Comparison of ENCODE assay signal across 8 mouse cellular contexts in genomic region chr7:119744321-119744720, GRCm38 (mm10). TPM values are rescaled to one million over a fixed set of nuclear protein-coding genes. Genes with fewer than 3 reads are reported as not detected.
A peak's percentile ranks its signal among the peaks of the same experiment; 100 is the strongest.
DNase-seq lines count a peak whose midpoint lies in the region; ATAC-seq and TF ChIP-seq lines count a peak whose summit lies in the region.

No protein-coding gene starts in this region.

- no peaks in the 10 kb centered on the region for H3K9me3 ChIP-seq in heart, embryonic 11.5 days (replicated peaks; ENCODE audit: control insufficient read depth, low read length)
- H3K9me3 ChIP-seq in forebrain, embryonic 16.5 days (ENCODE audit: control insufficient read depth, low read length): no peaks in the 10 kb centered on the region
- H3K9me3 ChIP-seq in limb, embryonic 14.5 days (ENCODE audit: control insufficient read depth, low read length): no peaks in the 10 kb centered on the region
- no peaks in the 10 kb centered on the region for H3K9me3 ChIP-seq in neural tube, embryonic 15.5 days (replicated peaks)

- ATAC-seq in heart, embryonic 11.5 days (replicated peaks; ENCODE audit: insufficient number of reproducible peaks, low FRiP score, low TSS enrichment): no peak
- 0 out of 2 replicates have a peak, but pooled peaks have one; percentile 28 for ATAC-seq in forebrain, embryonic 16.5 days
- ATAC-seq in limb, embryonic 14.5 days (ENCODE audit: low FRiP score, low read depth): no peak
- ATAC-seq in neural tube, embryonic 15.5 days (ENCODE audit: low FRiP score): no peak

- 6% methylated on average over 34 of the region's 34 CpGs for WGBS in heart, embryonic 11.5 days (ENCODE audit: insufficient replicate concordance)
- 8% methylated on average over 34 of the region's 34 CpGs for WGBS in forebrain, embryonic 16.5 days
- 7% methylated on average over 32 of the region's 34 CpGs for WGBS in limb, embryonic 14.5 days
- 8% methylated on average over 34 of the region's 34 CpGs for WGBS in neural tube, embryonic 15.5 days

- peak overlapping the region; percentile 57 for H3K4me2 ChIP-seq in heart, embryonic 11.5 days
- peak overlapping the region; percentile 28 for H3K4me2 ChIP-seq in forebrain, embryonic 16.5 days (ENCODE audit: low read length)
- H3K4me2 ChIP-seq in limb, embryonic 14.5 days (replicated peaks; ENCODE audit: low read depth, low read length, severe bottlenecking): peak overlapping the region; percentile 32; the same call in 1 of the 2 replicates
- H3K4me2 ChIP-seq in neural tube, embryonic 15.5 days: peak overlapping the region; percentile 38

- H3K27me3 ChIP-seq in heart, embryonic 11.5 days (ENCODE audit: control insufficient read depth, insufficient read depth, low read length): no peaks in the 10 kb centered on the region
- H3K27me3 ChIP-seq in forebrain, embryonic 16.5 days (replicated peaks; ENCODE audit: control insufficient read depth, insufficient read depth, low read length): no peaks in the 10 kb centered on the region
- H3K27me3 ChIP-seq in limb, embryonic 14.5 days (ENCODE audit: control insufficient read depth, insufficient read depth, low read length): no peaks in the 10 kb centered on the region
- H3K27me3 ChIP-seq in neural tube, embryonic 15.5 days (replicated peaks): no peaks in the 10 kb centered on the region

- peak overlapping the region; percentile 22; the same call in 1 of the 2 replicates for H3K4me3 ChIP-seq in heart, embryonic 11.5 days (ENCODE audit: low read depth, low read length)
- H3K4me3 ChIP-seq in forebrain, embryonic 16.5 days (replicated peaks; ENCODE audit: low read length): no peak overlapping the region
- H3K4me3 ChIP-seq in limb, embryonic 14.5 days (replicated peaks; ENCODE audit: low read length): peak overlapping the region; percentile 13
- H3K4me3 ChIP-seq in neural tube, embryonic 15.5 days (replicated peaks): no peak overlapping the region

- no peak for DNase-seq in heart, adult 9 months (ENCODE audit: low spot score in 2 of 2)
- peak; percentile 17 for DNase-seq in T-cell, adult 2 months (ENCODE audit: low spot score)
- DNase-seq in limb, embryonic 14.5 days (ENCODE audit: low spot score): no peak
- no peak for DNase-seq in spleen, adult 12 weeks (ENCODE audit: low spot score)
- DNase-seq in spleen, postnatal 36 days (ENCODE audit: low spot score in 2 of 2): no peak

- H3K36me3 ChIP-seq in heart, embryonic 11.5 days (ENCODE audit: control insufficient read depth, insufficient read depth, low read length): no peaks in the 10 kb centered on the region
- H3K36me3 ChIP-seq in forebrain, embryonic 16.5 days (ENCODE audit: control insufficient read depth, insufficient read depth): no peaks in the 10 kb centered on the region
- H3K36me3 ChIP-seq in limb, embryonic 14.5 days (ENCODE audit: control insufficient read depth, insufficient read depth, low read length): no peaks in the 10 kb centered on the region
- H3K36me3 ChIP-seq in neural tube, embryonic 15.5 days: no peaks in the 10 kb centered on the region

- H3K27ac ChIP-seq in heart, embryonic 11.5 days (ENCODE audit: low read depth, low read length): no peak overlapping the region
- no peak overlapping the region for H3K27ac ChIP-seq in forebrain, embryonic 16.5 days (ENCODE audit: low read length)
- H3K27ac ChIP-seq in limb, embryonic 14.5 days (replicated peaks; ENCODE audit: low read depth, low read length): no peak overlapping the region
- no peak overlapping the region for H3K27ac ChIP-seq in neural tube, embryonic 15.5 days (replicated peaks)

- TF ChIP-seq POLR2A in limb, embryonic 14.5 days (IDR thresholded peaks at IDR 0.05; ENCODE audit: borderline replicate concordance, extremely low read depth, insufficient read depth, insufficient read length): no peak

- H3K4me1 ChIP-seq in heart, embryonic 11.5 days (ENCODE audit: control insufficient read depth, insufficient read depth, low read length): no peaks in the 10 kb centered on the region
- 0 out of 2 replicates have a peak, but pooled peaks cover 3% of the 10 kb centered on the region for H3K4me1 ChIP-seq in forebrain, embryonic 16.5 days (replicated peaks; ENCODE audit: control insufficient read depth, insufficient read depth, low read length)
- no peaks in the 10 kb centered on the region for H3K4me1 ChIP-seq in limb, embryonic 14.5 days (ENCODE audit: control insufficient read depth, insufficient read depth, low read length)
- H3K4me1 ChIP-seq in neural tube, embryonic 15.5 days: peaks cover 6% of the 10 kb centered on the region

- 0 out of 2 replicates have a peak overlapping the region, but pooled peaks have one; percentile 30 for H3K9ac ChIP-seq in heart, embryonic 11.5 days (ENCODE audit: low read depth, low read length)
- H3K9ac ChIP-seq in forebrain, embryonic 16.5 days (replicated peaks; ENCODE audit: low read depth, low read length): no peak overlapping the region
- H3K9ac ChIP-seq in limb, embryonic 14.5 days (ENCODE audit: low read depth, low read length, severe bottlenecking): peak overlapping the region; percentile 31; the same call in 1 of the 2 replicates
- H3K9ac ChIP-seq in neural tube, embryonic 15.5 days (replicated peaks): no peak overlapping the region

RNA-seq across cellular contexts. Expression of gene Acsm3, which starts 16.4 kb away (rescaled TPM):
- 0.11 and 1.2 TPM in 2 replicates for polyA plus RNA-seq in heart, embryonic 11.5 days (2014; fragmentation: Nextera tagmentation; extraction: Ambion mirVana)
- polyA plus RNA-seq in forebrain, embryonic 16.5 days (2015; fragmentation: Nextera tagmentation; extraction: Ambion mirVana): not detected in 2 replicates
- 1.1 and 1.6 TPM in 2 replicates for polyA plus RNA-seq in limb, embryonic 14.5 days (2012; rRNA removed)
- polyA plus RNA-seq in limb, embryonic 14.5 days (2014; fragmentation: Nextera tagmentation; extraction: Ambion mirVana): 0.28 and 0.32 TPM in 2 replicates
- 0.51 TPM in 1 of 2 replicates, not detected in the other for polyA plus RNA-seq in neural tube, embryonic 15.5 days (2015; fragmentation: Nextera tagmentation; extraction: Ambion mirVana)

RNA-seq across cellular contexts. Expression of gene Thumpd1, which starts 23.7 kb away (rescaled TPM):
- 54.1 and 73.0 TPM in 2 replicates for polyA plus RNA-seq in heart, embryonic 11.5 days (2014; fragmentation: Nextera tagmentation; extraction: Ambion mirVana)
- 96.6 and 103 TPM in 2 replicates for polyA plus RNA-seq in forebrain, embryonic 16.5 days (2015; fragmentation: Nextera tagmentation; extraction: Ambion mirVana)
- polyA plus RNA-seq in limb, embryonic 14.5 days (2012; rRNA removed): 38.9 and 43.6 TPM in 2 replicates
- 76.5 and 81.3 TPM in 2 replicates for polyA plus RNA-seq in limb, embryonic 14.5 days (2014; fragmentation: Nextera tagmentation; extraction: Ambion mirVana)
- 65.0 and 68.6 TPM in 2 replicates for polyA plus RNA-seq in neural tube, embryonic 15.5 days (2015; fragmentation: Nextera tagmentation; extraction: Ambion mirVana)

RNA-seq across cellular contexts. Expression of gene Rexo5, which starts 49.5 kb away (rescaled TPM):
- 16.2 and 19.0 TPM in 2 replicates for polyA plus RNA-seq in heart, embryonic 11.5 days (2014; fragmentation: Nextera tagmentation; extraction: Ambion mirVana)
- polyA plus RNA-seq in forebrain, embryonic 16.5 days (2015; fragmentation: Nextera tagmentation; extraction: Ambion mirVana): 10.8 and 14.2 TPM in 2 replicates
- 33.1 and 44.4 TPM in 2 replicates for polyA plus RNA-seq in limb, embryonic 14.5 days (2012; rRNA removed)
- 19.5 and 21.2 TPM in 2 replicates for polyA plus RNA-seq in limb, embryonic 14.5 days (2014; fragmentation: Nextera tagmentation; extraction: Ambion mirVana)
- polyA plus RNA-seq in neural tube, embryonic 15.5 days (2015; fragmentation: Nextera tagmentation; extraction: Ambion mirVana): 6.0 and 15.7 TPM in 2 replicates

RNA-seq across cellular contexts. Expression of gene Eri2, which starts 49.5 kb away (rescaled TPM):
- polyA plus RNA-seq in heart, embryonic 11.5 days (2014; fragmentation: Nextera tagmentation; extraction: Ambion mirVana): 16.3 and 16.5 TPM in 2 replicates
- 23.1 and 25.6 TPM in 2 replicates for polyA plus RNA-seq in forebrain, embryonic 16.5 days (2015; fragmentation: Nextera tagmentation; extraction: Ambion mirVana)
- polyA plus RNA-seq in limb, embryonic 14.5 days (2012; rRNA removed): 14.0 TPM in 2 replicates
- polyA plus RNA-seq in limb, embryonic 14.5 days (2014; fragmentation: Nextera tagmentation; extraction: Ambion mirVana): 21.5 and 25.7 TPM in 2 replicates
- 15.3 and 16.2 TPM in 2 replicates for polyA plus RNA-seq in neural tube, embryonic 15.5 days (2015; fragmentation: Nextera tagmentation; extraction: Ambion mirVana)

RNA-seq across cellular contexts. Expression of gene Acsm4, which starts 54.5 kb away (rescaled TPM):
- polyA plus RNA-seq in heart, embryonic 11.5 days (2014; fragmentation: Nextera tagmentation; extraction: Ambion mirVana): not detected in 2 replicates
- 0.09 TPM in 1 of 2 replicates, not detected in the other for polyA plus RNA-seq in forebrain, embryonic 16.5 days (2015; fragmentation: Nextera tagmentation; extraction: Ambion mirVana)
- not detected in 2 replicates for polyA plus RNA-seq in limb, embryonic 14.5 days (2012; rRNA removed)
- not detected in 2 replicates for polyA plus RNA-seq in limb, embryonic 14.5 days (2014; fragmentation: Nextera tagmentation; extraction: Ambion mirVana)
- not detected in 2 replicates for polyA plus RNA-seq in neural tube, embryonic 15.5 days (2015; fragmentation: Nextera tagmentation; extraction: Ambion mirVana)

Comparison
In these comparisons a context has a peak if more than half of its experiments do, and no peak if none do; other contexts are left out.
1. H3K4me3 ChIP-seq: peak in heart, embryonic 11.5 days (single experiment) and limb, embryonic 14.5 days (single experiment); none in forebrain, embryonic 16.5 days (single experiment) and neural tube, embryonic 15.5 days (single experiment).
2. H3K9ac ChIP-seq: peak in heart, embryonic 11.5 days (single experiment) and limb, embryonic 14.5 days (single experiment); none in forebrain, embryonic 16.5 days (single experiment) and neural tube, embryonic 15.5 days (single experiment).
3. Peak in every context shown above with its lines, with median percentiles within 50 percentile points of each other: H3K4me2 ChIP-seq.